Mouse (Mus musculus): ENCODE results near the gene Iqcf3.
"Not testable (repeated sequence)": the region's sequence is repeated elsewhere in the genome, so short reads cannot be mapped to it uniquely, and the experiment has no call there.

Iqcf3 gene

DNA sequence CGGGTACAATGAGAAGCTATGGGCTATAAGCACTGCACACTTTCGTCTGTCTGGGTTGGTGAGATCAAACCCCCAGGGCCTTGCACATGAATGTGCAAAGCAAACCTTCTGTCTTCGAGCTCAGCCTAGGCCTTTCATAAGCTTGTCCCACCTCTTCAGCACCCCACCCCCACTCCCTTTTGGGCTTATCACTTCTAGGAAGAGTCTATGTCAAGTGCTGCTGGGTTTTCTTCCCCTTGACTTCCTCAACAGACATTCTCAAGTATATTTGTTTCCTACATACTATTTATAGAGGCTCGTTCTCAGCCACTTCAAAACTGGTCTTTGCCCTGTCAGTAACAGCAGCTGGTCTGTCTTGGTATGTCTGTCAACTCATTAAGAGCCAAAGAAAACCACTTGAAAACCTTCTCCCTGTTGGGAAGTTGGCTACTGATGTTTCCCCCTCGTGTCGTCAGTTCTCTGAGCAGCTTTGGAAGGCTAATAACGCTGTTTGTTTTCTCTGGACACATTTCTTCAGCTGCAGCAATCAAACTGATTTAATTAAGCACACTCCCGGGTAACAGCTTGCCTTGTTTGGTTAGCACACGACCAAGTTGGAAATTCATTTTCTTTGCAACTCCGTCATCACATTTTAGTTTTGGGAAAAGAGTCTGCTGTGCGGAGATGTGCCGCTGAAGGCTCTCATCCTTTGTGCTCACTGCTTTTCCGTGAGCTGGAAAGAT lies 48.5 kb downstream of the Iqcf3 start:
- DNase-seq (ENCODE audit: low read depth, low spot score): no peak

DNA sequence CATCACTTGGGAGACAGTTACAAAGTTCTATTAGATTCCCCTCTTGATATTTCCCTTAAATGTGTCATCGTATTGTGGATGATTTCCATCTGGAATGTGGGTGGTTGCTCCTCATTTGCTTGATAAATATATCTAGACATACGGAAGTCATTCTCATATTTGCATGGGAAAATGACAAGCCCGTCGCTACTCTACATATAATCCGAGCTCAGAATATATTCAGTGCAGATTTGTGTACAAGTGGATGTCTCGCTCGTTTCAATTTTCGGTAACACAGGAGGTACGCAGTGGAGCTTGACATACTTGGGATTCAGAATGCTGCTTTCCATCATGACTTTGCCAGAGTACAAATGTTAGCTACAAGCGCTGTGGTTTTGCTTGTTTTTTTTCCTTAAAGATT lies 52.1 kb downstream of the Iqcf3 start:
- no peak for DNase-seq (ENCODE audit: low read depth, low spot score)

DNA sequence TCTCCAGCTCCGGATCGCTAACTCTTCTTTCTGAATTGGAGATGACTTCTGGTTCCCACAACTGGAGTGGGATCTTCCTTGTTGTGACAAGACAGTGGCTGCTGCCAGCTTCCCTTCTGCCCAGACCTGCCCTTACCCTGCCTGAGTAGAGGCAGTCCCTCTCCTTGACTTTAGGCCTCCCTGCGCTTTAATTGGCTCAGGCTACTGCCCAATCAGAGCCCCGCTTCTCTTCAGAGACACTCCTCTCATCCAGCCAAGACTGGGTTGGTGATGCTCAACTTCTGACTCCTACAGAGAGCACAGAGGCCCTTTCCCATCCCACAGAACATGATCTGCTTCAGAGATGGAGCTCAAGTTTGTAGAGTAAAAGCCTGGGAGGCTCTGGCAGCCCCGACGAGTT lies 57.2 kb downstream of the Iqcf3 start:
- DNase-seq (ENCODE audit: low read depth, low spot score): peak; percentile 61

DNA sequence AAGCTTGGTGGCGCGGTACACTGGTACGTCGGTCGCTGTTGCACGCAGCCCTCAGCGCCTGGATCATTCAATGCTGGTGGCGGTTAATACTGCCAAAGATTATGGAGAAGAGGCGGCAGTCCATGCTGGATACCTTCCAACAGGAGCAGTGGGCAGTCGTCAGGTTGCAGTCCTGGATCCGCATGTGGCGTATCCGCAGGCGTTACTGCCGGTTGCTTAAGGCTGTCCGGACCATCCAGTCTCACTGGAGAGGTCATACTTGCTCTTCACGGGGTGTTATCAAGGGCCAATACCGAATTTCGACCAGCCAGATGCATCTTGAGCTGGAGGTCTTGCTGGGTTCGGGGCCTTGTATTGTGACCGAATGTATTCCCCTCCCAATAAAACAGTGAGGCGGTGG lies 59.6 kb downstream of the Iqcf3 start:
- DNase-seq (ENCODE audit: low read depth, low spot score): no peak

DNA sequence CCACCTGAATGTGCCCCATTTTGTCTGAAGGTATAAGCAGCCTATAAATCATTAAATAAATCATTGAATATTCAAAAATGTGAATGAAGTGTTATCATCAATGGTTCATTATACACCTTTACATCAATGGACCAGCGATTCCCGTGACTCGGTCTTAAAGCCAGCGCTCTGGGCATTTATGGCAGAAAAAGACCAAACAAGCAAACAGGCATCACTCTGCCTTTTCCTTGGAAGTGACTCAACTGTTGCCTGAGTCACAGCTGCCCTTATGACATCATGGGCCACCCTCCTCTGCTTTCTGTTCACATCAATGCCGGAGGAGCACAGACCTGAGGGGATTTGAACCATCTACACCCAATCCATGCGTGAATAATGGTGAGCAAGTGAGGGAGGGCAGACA lies 61.8 kb downstream of the Iqcf3 start, which contains the start of gene Iqcf1:
TSS of gene Iqcf1 (plus strand) at position 301 of the 400 bp plus-strand sequence.
- no peak for DNase-seq (ENCODE audit: low read depth, low spot score)

DNA sequence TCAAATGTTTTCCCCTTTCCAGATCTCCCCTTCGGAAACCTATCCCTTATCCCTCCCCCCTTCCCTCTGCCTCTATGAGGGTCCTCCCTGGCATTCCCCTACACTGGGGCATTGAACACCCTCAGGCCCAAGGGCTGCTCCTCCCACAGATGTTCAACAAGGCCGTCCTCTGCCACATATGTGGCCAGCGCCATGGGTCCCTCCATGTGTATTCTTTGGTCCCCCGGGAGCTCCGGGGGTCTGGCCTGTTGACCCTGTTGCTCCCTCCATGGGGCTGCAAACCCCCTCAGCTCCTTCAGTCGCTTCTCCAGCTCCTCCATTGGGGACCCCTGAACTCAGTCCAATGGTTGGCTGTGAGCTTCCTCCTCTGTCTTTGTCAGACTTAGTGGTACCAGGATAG lies 73.8 kb downstream of the Iqcf3 start:
- not testable (repeated sequence) for DNase-seq (ENCODE audit: low read depth, low spot score)

DNA sequence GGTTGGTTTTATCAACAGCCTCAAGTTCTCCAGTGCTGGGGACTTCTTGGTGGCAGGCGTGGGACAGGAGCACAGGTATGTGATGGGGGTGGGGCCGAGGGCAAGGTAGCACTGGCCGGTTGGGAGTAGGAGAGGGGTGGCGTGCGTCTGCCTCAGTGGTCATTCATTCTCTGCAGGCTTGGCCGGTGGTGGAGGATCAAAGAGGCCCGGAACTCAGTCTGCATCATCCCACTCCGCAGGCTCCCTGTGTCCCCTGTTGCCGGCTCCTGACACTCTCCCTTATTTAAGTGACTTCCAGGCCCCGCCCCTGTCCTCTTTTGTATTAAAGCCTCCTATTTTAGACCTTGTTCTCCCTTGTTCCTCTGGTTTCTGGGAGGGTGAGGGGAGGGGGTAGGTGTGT lies 76.4 kb downstream of the Iqcf3 start:
- DNase-seq (ENCODE audit: low read depth, low spot score): no peak

DNA sequence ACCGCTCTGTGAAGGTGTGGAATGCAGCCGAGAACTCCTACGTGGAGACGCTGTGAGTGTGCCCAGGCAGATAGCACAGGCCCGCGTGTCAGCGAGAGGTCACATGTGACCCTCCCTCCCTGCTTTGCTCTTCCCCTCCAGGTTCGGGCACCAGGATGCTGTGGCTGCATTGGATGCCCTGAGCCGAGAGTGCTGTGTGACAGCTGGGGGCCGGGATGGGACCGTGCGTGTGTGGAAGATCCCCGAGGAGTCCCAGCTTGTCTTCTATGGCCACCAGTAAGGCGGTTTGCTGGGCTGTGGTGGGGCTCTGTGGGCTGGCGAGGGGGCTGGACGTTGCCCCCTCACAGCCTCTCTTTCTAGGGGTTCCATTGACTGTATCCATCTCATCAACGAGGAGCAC lies 77.8 kb downstream of the Iqcf3 start:
- DNase-seq (ENCODE audit: low read depth, low spot score): no peak

DNA sequence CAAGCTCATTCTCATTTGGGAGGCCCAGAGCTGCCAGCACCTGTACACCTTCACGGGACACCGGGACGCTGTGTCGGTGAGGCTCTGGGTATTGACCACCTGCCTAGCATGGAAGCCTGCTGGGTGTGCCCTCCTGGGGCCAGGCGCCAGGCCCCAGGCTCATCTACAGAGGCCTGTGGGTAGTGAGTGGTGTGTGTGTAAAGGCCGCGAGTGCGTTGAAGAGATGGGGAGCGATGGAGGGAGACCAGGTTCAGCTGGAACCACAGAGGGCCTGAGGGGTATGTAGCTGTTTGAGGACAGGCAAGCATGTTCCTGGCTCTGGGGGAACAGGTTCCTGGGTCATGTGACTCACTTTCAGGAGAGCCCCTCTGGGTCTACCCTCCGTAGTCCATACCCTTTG lies 78.3 kb downstream of the Iqcf3 start:
- no peak for DNase-seq (ENCODE audit: low read depth, low spot score)

DNA sequence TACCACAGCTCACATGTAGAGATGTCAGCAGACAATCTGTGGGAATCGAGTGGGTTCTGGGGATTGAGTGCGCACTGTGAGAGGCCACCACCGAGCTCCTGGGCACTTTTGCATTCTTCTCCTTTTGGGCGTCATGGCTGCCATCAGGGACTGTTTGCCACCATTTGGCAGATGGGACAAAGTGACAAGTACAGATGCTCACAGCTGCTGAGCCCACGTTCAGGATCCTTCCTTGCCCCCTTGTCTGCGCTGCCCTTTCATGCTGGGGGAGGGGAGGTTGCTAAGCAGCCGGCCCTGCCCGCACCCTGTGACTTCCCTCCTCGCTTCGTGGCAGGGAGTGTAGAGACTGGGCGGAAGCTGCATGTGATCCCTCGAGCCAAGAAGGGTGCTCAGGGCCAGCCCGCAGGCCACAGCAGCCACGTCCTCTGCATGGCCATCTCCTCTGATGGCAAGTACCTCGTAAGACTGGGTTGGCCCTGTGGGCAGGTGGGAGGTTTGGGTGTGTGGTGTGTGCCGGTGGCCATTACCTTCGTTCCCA lies 78.8 kb downstream of the Iqcf3 start:
- DNase-seq (ENCODE audit: low read depth, low spot score): no peak

DNA sequence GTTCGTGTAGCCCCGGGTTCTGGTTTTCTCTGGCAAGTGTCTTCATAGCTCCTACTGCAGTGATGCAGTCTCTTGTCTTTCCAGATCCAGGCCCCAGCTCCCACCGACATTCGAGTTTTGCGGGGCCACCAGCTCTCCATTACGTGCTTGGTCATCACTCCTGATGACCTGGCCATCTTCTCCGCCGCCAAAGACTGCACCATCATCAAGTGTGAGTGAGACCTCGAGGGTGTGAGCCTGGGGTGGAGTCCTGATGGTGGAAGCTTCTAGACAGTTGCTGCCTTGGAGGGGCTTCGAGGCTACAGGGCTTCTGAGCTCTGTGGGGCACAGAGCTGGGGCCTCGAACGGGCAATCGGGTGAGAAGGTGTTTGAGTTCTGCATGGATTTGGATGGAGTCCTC lies 79.8 kb downstream of the Iqcf3 start:
- DNase-seq (ENCODE audit: low read depth, low spot score): no peak

DNA sequence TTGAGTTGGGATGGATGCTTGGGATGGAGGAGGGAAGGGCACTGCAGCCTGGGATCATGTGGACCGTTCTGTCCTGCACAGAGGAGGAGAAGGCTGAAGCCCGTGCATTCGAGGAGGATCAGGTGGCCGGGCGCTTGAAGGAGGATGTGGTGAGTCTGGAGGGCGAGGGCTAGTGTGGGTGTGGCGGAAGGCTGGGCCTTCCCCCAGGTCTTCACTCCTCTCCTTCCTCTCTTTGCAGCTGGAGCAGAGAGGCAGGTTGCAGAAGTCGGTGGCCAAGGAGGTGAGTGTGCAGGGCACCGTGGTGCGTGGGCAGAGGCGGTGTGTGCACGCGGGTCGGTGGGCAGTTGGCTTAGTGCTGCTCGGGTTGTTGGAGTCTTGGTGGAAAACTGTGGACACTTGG lies 80.4 kb downstream of the Iqcf3 start:
- no peak for DNase-seq (ENCODE audit: low read depth, low spot score)

DNA sequence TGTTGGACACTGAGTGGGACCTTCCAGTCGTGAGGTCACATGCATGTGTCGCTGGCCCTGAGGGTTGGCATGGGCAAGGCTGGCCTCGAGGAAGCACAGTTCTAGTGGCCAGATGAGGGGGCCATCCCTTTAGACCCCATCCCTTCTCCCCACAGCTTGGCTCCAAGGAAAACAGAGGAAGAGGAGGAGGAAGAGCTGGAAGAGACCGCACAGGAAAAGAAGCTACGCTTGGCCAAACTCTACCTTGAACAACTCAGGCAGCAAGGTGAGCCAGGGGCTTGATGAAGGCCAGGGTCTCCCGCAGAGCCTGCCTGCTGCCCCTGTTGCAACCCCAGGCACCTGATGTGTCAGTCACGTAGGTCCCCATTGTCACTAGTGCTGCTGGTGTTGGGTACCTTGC lies 80.9 kb downstream of the Iqcf3 start:
- no peak for DNase-seq (ENCODE audit: low read depth, low spot score)

DNA sequence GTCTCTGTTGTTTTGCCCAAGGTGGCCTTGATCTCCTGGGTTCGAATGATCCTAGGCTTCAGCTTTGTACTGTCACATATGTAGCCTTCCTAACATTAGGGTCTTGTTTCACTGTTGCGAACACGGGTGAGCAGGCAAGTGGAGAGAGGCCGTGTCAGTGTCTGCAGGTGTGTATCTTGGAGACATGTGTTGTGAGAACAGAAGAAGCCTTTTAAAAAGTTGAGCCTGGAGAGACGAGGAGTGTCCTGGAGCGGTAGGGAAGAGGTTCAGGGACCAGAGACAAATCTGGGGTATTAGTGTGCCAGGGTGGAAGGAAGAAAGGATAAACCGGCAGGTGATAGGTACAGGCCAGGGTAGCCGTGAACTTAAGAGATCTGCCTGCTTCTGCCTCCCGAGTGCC lies 83.3 kb downstream of the Iqcf3 start:
- DNase-seq (ENCODE audit: low read depth, low spot score): no peak

DNA sequence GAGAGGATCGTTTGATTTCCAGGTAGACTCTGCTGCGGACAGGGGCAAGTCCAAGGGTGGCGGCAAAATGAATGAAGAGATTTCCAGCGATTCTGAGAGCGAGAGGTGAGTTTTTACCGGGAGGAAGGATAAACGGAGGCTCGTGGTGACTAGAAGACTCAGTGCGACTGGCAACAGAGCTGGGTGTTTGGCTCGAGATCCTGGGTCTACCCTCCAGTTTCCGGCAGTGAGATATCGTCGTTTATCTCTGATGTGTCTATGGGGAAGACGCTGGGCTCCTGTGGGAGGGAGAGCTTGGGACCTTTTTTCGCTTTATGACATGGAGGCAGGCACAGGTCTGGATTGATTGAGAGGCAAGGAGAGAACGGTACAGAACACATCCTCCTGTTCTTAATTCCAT lies 83.8 kb downstream of the Iqcf3 start:
- DNase-seq (ENCODE audit: low read depth, low spot score): no peak

DNA sequence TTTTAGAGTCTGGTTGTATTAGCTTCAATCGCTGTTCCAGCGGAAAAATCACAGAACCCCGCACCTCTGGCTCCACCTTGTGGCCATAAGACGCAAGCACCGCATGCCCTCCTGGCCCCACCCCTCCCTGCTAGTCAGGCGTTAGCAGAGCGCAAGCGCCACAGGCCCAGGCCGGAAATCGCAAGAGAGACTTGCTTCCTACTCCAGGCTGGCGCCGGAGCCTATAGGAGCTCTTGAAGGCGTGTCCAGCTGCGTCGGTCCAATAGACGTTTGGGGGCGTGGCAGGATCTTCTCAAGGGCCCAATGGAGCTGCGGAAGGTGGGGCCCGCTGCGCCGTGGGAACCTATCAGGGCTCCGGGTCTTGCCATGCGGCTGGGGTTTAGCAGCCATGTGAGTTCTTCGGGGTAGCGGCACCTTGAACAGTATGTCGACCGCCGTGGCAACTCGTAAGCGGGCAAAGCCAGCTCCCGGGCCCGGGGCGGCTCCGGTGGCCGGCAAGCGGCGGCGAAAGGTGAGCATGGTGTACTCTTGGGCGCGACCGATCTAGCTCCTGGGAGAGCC lies 84.4 kb downstream of the Iqcf3 start, which contains the start of gene Parp3:
TSS of gene Parp3 (minus strand) at position 26 of the 561 bp plus-strand sequence.
- DNase-seq (ENCODE audit: low read depth, low spot score): peak; percentile 100

DNA sequence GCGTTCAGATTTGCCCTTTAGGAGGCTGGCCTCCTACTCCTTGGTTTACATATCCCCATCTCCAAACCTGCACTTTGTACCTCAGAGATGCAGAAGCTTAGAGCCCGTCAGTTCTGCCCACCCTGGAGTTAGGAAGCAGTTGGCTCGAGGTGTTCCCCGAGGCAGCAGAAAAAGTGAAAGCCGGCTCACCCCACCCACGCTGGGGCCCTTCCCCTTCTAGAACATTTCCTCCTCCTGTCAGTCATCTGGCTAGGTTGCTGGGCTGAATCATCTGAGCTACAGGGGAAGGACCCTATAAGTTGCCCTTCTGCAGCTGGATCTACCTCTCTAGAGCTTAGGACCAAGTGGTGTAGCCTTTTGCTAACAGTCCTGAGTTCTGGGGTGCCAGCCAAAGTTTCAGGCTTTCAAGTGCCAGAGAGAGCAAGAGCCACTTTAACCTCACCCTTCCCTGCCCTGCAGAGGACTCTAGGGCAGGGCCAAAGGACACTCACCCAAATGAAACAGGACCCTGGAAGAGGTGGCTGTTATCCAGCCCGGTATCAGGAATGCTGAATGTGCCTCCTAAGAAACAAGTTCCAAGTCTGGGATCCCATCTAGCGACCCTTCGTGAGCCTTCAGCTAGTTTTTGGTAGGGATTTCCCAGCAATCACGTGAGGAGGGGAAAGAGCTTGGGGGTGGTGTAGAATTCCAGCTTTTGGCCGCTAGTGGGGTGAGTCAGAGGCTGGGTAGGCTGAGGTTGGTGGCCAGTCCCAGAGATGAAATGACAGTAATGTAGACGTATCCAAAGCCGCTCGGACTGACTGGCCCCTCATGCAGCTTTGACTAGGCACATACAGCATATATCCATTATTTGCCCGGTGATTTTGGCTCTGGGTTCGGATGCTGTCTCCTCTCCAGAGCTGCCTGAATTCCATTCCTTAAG lies 85.2 kb downstream of the Iqcf3 start:
- DNase-seq (ENCODE audit: low read depth, low spot score): peak; percentile 69

DNA sequence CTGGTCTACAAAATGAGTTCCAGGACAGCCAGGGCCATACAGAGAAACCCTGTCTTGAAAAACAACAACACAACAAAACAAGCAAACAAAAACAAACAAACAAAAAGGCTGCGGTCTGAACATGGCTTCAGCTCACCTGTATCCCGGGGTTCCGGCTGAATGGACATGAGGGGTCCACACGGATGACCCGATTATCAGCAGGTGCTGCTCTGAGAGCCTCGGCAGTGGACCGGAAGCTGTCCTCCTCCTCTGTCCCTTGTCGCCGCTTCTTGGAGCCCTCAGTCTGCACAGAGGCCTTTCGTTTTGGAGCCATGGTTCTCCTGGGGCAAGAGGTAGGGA lies 85.8 kb downstream of the Iqcf3 start, which contains the start of gene Rrp9:
TSS of gene Rrp9 (plus strand) at position 301 of the 339 bp plus-strand sequence.
- DNase-seq (ENCODE audit: low read depth, low spot score): no peak

DNA sequence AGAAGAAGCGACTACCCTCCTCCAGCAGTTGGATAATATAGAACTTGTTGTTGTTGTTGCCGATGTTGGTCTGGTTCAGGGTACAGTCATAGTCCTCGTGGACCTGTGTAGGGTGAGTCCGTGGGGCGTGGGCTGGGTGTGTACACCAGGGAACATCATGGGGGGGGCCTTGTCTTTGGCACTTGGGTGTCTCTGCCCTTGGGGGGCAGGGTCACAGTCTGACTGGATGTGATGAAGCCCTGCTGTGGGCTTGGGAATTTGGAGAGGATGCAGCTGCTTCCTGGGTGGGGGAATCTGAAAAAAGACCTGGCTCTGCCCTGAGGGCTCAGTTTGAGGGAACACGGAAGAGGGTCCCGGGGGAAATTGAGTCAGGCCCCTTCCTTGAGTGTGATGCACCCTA lies 86.4 kb downstream of the Iqcf3 start:
- DNase-seq (ENCODE audit: low read depth, low spot score): peak; percentile 81

DNA sequence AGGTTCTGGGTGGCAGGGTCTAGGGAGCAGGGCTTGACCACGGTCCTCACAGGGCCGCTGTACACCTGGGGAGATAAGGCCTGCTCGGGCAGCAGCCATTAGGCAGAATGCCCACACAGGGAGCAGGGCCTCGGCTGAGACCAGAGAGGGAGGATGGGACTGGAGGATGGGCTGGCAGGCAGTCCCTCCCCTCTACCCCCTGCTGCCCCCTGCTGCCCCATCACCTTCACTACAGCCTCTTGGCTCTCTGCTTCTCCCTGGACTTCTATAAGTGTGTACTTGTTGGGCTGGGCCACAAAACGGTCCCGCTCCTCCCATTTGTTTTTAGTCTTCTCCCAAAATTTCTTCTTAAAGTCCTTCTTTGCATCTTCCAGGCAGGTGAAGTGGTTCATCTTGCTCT lies 87.0 kb downstream of the Iqcf3 start:
- DNase-seq (ENCODE audit: low read depth, low spot score): peak; percentile 90

DNA sequence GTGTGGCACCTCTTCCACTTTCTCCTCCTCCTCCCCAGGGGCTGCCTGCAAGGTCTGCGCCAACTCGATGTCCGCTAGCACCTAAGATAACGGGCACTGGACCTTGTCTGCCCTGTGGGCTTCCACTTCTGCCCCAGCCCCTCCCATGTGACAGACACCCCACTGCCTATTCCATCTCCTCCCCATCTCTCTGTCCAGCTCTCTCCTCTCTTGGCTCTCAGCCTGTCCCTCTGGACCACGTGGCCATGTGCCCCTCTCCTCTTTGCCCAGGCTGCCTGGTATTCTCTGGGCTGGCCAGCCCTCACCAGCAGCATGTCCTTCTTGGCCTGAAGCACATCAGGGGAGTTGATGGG lies 87.7 kb downstream of the Iqcf3 start:
- DNase-seq (ENCODE audit: low read depth, low spot score): no peak

DNA sequence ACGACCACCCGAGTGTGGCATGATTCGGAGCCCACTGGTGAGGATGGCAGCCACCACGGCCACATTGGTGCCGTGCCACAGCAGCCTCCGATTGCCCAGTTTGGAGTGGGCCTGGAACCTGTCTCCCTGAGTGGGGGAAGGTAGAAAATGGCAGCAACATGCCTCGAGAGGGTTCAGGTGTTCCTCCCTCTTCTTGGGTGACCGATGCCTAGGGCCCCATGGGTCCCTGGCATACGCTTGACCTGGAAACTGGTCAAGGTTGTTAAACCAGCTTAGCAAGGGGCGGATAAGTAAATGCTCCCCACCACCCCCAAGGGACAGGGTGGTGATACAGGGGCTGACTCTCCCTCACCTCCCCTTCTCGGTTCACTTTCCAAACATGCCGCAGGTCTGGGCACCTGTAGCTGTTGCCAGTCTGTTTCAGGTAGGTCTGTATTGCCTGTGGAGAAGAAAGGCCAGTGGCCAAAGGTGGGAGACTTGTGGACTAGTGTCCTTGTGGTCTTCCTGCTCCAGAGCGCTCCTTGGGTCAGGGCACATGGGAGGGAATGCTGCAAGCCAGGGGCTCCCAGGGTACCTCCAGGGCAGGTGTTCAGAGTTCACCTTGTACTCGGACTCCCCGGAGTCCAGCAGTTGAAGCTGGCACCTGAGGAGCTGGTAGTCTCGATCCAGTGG lies 88.2 kb downstream of the Iqcf3 start:
- DNase-seq (ENCODE audit: low read depth, low spot score): no peak
